Mouse (Mus musculus) midbrain, embryonic 11.5 days (tissue): Measurements from ENCODE around the gene Thrb. TPM values are rescaled to one million over a fixed set of nuclear protein-coding genes. Genes with fewer than 3 reads are reported as not detected.
"Not testable (repeated sequence)": the region's sequence is repeated elsewhere in the genome, so short reads cannot be mapped to it uniquely, and the experiment has no call there.

Experiments used
- ATAC-seq: fragments of 200-750 bp; cut with Nextera tagmentation; 2 replicates; pipeline ENCODE4 v1.8.0; 2017; ENCODE audit warnings: moderate TSS enrichment, moderate library complexity; ENCODE audit not compliant: low FRiP score
- DNase-seq: peaks from one replicate; pipeline ENCODE4 v3.0.0; 2015; ENCODE audit warnings: low spot score; ENCODE audit errors: missing footprints
- H3K27ac ChIP-seq: fragments of 300-500 bp; sonication (generic); 2 replicates; pipeline ENCODE4 v1.5.1; 2014; ENCODE audit warnings: low read depth, low read length
- H3K27me3 ChIP-seq: fragments of 300-500 bp; sonication (generic); 2 replicates; pipeline ENCODE4 v1.6.1; 2014; ENCODE audit warnings: mild to moderate bottlenecking, low read length, moderate library complexity, mixed read lengths; ENCODE audit not compliant: control insufficient read depth, insufficient read depth
- H3K36me3 ChIP-seq: fragments of 300-500 bp; sonication (generic); 2 replicates; pipeline ENCODE4 v1.6.1; 2014; ENCODE audit warnings: mild to moderate bottlenecking, low read length, moderate library complexity, mixed read lengths; ENCODE audit not compliant: control insufficient read depth, insufficient read depth
- H3K4me1 ChIP-seq: fragments of 300-500 bp; sonication (generic); 2 replicates; pipeline ENCODE4 v1.6.1; 2014; ENCODE audit warnings: low read length; ENCODE audit not compliant: control insufficient read depth, insufficient read depth
- H3K4me2 ChIP-seq: fragments of 300-500 bp; sonication (generic); 2 replicates; pipeline ENCODE4 v1.6.1; 2014; ENCODE audit warnings: mild to moderate bottlenecking, moderate library complexity
- H3K4me3 ChIP-seq: fragments of 300-500 bp; sonication (generic); 2 replicates; pipeline ENCODE4 v1.5.1; 2014; ENCODE audit warnings: low read depth, low read length
- H3K9ac ChIP-seq: fragments of 300-500 bp; sonication (generic); 2 replicates; pipeline ENCODE4 v1.6.1; 2014; ENCODE audit warnings: low read length
- H3K9me3 ChIP-seq: fragments of 300-500 bp; sonication (generic); 2 replicates; pipeline ENCODE4 v1.6.1; 2016; ENCODE audit warnings: low read length; ENCODE audit not compliant: control insufficient read depth
- WGBS: fragments of 180-500 bp; shearing (Covaris S2); extraction: QIAGEN DNeasy Blood & Tissue Kit; methylation state at CpG from one replicate; pipeline ENCODE4 v1.1.7; 2014; 5-methylcytosine and 5-hydroxymethylcytosine counted together
- polyA plus RNA-seq: library from polyadenylated mRNA; unstranded; fragments of >200 nt; fragmentation: Nextera tagmentation; extraction: Ambion mirVana; gene quantifications from 2 replicates; pipeline ENCODE4 v1.2.1, GENCODE M21; 2014

Thrb gene
- polyA plus RNA-seq, 1 experiment from 2014 or later = 0.82 TPM

- DNase-seq (no peak), ATAC-seq (no peak)
- H3K9ac ChIP-seq = no peak overlapping the region
- no peak overlapping the region for H3K4me3 ChIP-seq
- H3K4me2 ChIP-seq = no peak overlapping the region
- H3K36me3 ChIP-seq = no peaks in the 10 kb centered on the region
- H3K9me3 ChIP-seq = no peaks in the 10 kb centered on the region
- WGBS = 86% methylated on average over 2 of the region's 2 CpGs
- no peak overlapping the region for H3K27ac ChIP-seq
- no peaks in the 10 kb centered on the region for H3K27me3 ChIP-seq
- no peaks in the 10 kb centered on the region for H3K4me1 ChIP-seq
Measured at GRCm38 (mm10) chr14:17915556-17915955, 255.5 kb downstream of the Thrb start.

DNA sequence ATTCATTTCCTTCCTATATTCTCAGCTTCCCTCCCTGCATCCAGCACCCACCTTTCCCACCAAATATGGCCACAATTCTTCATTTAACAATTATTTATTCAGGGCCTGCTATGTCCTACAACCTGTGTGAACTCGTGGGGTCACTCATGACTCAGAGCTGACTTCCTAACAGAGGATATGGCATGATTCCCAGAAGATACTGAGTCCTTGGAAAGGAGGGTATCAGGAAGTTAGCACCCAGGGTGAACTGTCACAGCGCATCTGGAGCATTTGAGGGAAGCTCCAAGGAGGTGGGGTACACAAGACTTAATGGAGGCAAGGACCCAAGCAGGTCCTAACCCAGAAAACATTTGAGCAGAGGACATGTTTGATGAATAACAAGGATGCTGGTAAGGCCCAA, 256.6 kb downstream of the Thrb start:
- no peak for DNase-seq
- Histone ChIP-seq H3K27me3 (no peaks in the 10 kb centered on the region), H3K9me3 (no peaks in the 10 kb centered on the region), H3K36me3 (no peaks in the 10 kb centered on the region), H3K4me3 (no peak overlapping the region), H3K9ac (no peak overlapping the region), H3K4me1 (no peaks in the 10 kb centered on the region), H3K27ac (no peak overlapping the region), H3K4me2 (no peak overlapping the region)
- 87% methylated on average over 2 of the region's 2 CpGs for WGBS
- ATAC-seq = no peak

- H3K27me3 ChIP-seq = no peaks in the 10 kb centered on the region
- H3K9ac ChIP-seq = no peak overlapping the region
- no peak for DNase-seq
- H3K4me1 ChIP-seq = no peaks in the 10 kb centered on the region
- H3K9me3 ChIP-seq = no peaks in the 10 kb centered on the region
- no peaks in the 10 kb centered on the region for H3K36me3 ChIP-seq
- no peak overlapping the region for H3K4me2 ChIP-seq
- ATAC-seq = peak; percentile 18; the same call in 1 of the 2 replicates
- no peak overlapping the region for H3K27ac ChIP-seq
- no peak overlapping the region for H3K4me3 ChIP-seq
- 88% methylated on average over 3 of the region's 3 CpGs for WGBS
Measured at GRCm38 (mm10) chr14:17917124-17917763, 257.2 kb downstream of the Thrb start.

- Histone ChIP-seq H3K27ac (no peak overlapping the region), H3K27me3 (no peaks in the 10 kb centered on the region), H3K4me1 (no peaks in the 10 kb centered on the region), H3K4me2 (no peak overlapping the region), H3K9ac (no peak overlapping the region), H3K4me3 (no peak overlapping the region), H3K36me3 (no peaks in the 10 kb centered on the region), H3K9me3 (no peaks in the 10 kb centered on the region)
- WGBS = 43% methylated on average over 3 of the region's 3 CpGs
- no peak for DNase-seq
- peak; percentile 63; the same call in 1 of the 2 replicates for ATAC-seq
Measured at GRCm38 (mm10) chr14:17917899-17918298, 257.8 kb downstream of the Thrb start.

- Histone ChIP-seq H3K9me3 (no peaks in the 10 kb centered on the region), H3K27me3 (no peaks in the 10 kb centered on the region), H3K27ac (no peak overlapping the region), H3K4me1 (no peaks in the 10 kb centered on the region), H3K4me2 (no peak overlapping the region), H3K4me3 (no peak overlapping the region), H3K9ac (no peak overlapping the region), H3K36me3 (no peaks in the 10 kb centered on the region)
- no peak for DNase-seq
- WGBS = 77% methylated on average over 8 of the region's 8 CpGs
- ATAC-seq = peak; percentile 25; the same call in 1 of the 2 replicates
Measured at GRCm38 (mm10) chr14:17922807-17923704, 263.0 kb downstream of the Thrb start.

DNA sequence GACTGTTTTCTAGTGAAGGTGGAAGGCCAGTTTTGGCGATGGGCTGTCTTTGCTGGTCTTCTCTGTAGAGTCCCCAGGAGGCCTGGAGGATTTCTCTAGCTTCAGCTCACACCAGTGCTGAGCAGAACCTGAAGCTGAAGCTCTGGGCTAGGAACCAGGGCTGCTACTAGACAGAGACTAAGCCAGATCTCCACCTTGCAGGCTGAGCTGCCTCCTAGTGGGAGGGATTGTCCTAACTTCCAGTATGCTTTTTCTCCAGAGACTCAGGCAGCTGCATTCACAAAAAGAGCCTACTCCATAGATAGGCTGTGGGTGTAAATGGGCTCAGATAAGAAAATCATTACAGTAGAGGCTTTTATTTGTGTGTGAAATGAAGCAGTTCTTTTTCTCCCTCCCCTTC, 267.4 kb downstream of the Thrb start:
- no peak for ATAC-seq
- Histone ChIP-seq H3K27me3 (no peaks in the 10 kb centered on the region), H3K9ac (no peak overlapping the region), H3K27ac (no peak overlapping the region), H3K4me3 (no peak overlapping the region), H3K4me1 (no peaks in the 10 kb centered on the region), H3K4me2 (no peak overlapping the region), H3K36me3 (no peaks in the 10 kb centered on the region), H3K9me3 (no peaks in the 10 kb centered on the region)
- 23% methylated on average over 1 of the region's 1 CpGs for WGBS
- DNase-seq = no peak

GRCm38 (mm10) chr14:17929585-17929984, 269.5 kb downstream of the Thrb start:
- 82% methylated on average over 5 of the region's 5 CpGs for WGBS
- no peak for ATAC-seq
- no peaks in the 10 kb centered on the region for H3K27me3 ChIP-seq
- no peak overlapping the region for H3K27ac ChIP-seq
- no peak overlapping the region for H3K4me2 ChIP-seq
- no peaks in the 10 kb centered on the region for H3K36me3 ChIP-seq
- no peaks in the 10 kb centered on the region for H3K4me1 ChIP-seq
- H3K9ac ChIP-seq = no peak overlapping the region
- no peak for DNase-seq
- H3K9me3 ChIP-seq = no peaks in the 10 kb centered on the region
- no peak overlapping the region for H3K4me3 ChIP-seq

- no peak for DNase-seq
Measured at GRCm38 (mm10) chr14:17933475-17933874, 273.4 kb downstream of the Thrb start.

GRCm38 (mm10) chr14:17934779-17935178, 274.7 kb downstream of the Thrb start:
- not testable (repeated sequence) for H3K27me3 ChIP-seq, H3K9me3 ChIP-seq, H3K4me1 ChIP-seq, H3K27ac ChIP-seq, H3K9ac ChIP-seq, H3K4me2 ChIP-seq, DNase-seq, H3K36me3 ChIP-seq, H3K4me3 ChIP-seq, ATAC-seq
- whole genome bisulfite sequencing = 88% methylated on average over 4 of the region's 4 CpGs

More at GRCm38 (mm10) chr14:17933475-17933874, 273.4 kb downstream of the Thrb start:
- no peak for ATAC-seq
- Histone ChIP-seq H3K4me2 (no peak overlapping the region), H3K4me1 (no peaks in the 10 kb centered on the region), H3K36me3 (no peaks in the 10 kb centered on the region), H3K9me3 (no peaks in the 10 kb centered on the region), H3K9ac (no peak overlapping the region), H3K27ac (no peak overlapping the region), H3K4me3 (no peak overlapping the region), H3K27me3 (no peaks in the 10 kb centered on the region)
- 83% methylated on average over 2 of the region's 2 CpGs for WGBS
